Mouse (Mus musculus) subcutaneous adipose tissue, adult 2 months (tissue): ENCODE results near the gene Rfc2. TPM values are rescaled to one million over a fixed set of nuclear protein-coding genes. Genes with fewer than 3 reads are reported as not detected.

Experiments used
- polyA plus RNA-seq: library from polyadenylated mRNA; depleted of rRNA; stranded (reverse); fragments of >200 nt; gene quantifications from 2 replicates; pipeline ENCODE4 v1.2.3, GENCODE M21; 2012; ENCODE audit warnings: low replicate concordance; rRNA removed

Rfc2 gene
- 38.9 and 85.9 TPM in 2 replicates for polyA plus RNA-seq

GRCm38 (mm10) chr5:134581146-134581545 lies at the start of gene Rfc2:
Gene Rfc2 (plus strand): TSS chr5:134581366.

GRCm38 (mm10) chr5:134552110-134552972 lies 28.8 kb upstream of the Rfc2 start, which contains the start of gene Clip2:
Gene Clip2 (minus strand): TSS chr5:134552434.

GRCm38 (mm10) chr5:134560071-134560449 lies 21.1 kb upstream of the Rfc2 start, which contains the start of gene Syna:
Gene Syna (minus strand): TSS chr5:134560171.

GRCm38 (mm10) chr5:134614802-134615201 lies 33.6 kb downstream of the Rfc2 start, which contains the start of gene Lat2:
Gene Lat2 (minus strand): TSS chr5:134615025.

GRCm38 (mm10) chr5:134639269-134639682 lies 58.1 kb downstream of the Rfc2 start, which contains the start of gene Eif4h:
Gene Eif4h (minus strand): TSS chr5:134639490.

Other genes with a start within 250 kb of the Rfc2 start
- gene Gtf2ird1, start 124.7 kb upstream of the Rfc2 start, polyA plus RNA-seq: 35.8 and 50.9 TPM in 2 replicates
- gene Clip2, start 28.9 kb upstream of the Rfc2 start, polyA plus RNA-seq: 16.7 and 31.3 TPM in 2 replicates
- gene Syna, start 21.2 kb upstream of the Rfc2 start, polyA plus RNA-seq: not detected in 2 replicates
- 6.6 and 13.8 TPM in 2 replicates for gene Lat2, start 33.7 kb downstream of the Rfc2 start, polyA plus RNA-seq
- 199 and 292 TPM in 2 replicates for gene Eif4h, start 58.1 kb downstream of the Rfc2 start, polyA plus RNA-seq
- 16.5 and 29.6 TPM in 2 replicates for gene Limk1, start 107.2 kb downstream of the Rfc2 start, polyA plus RNA-seq
- gene Eln, start 166.0 kb downstream of the Rfc2 start, polyA plus RNA-seq: 185 and 255 TPM in 2 replicates